Mouse (Mus musculus) lung, adult 2 months (tissue): ENCODE data around the gene Vrk1. TPM values are rescaled to one million over a fixed set of nuclear protein-coding genes. Genes with fewer than 3 reads are reported as not detected.

ENCODE experiments used
- DNase-seq: peaks from one replicate; pipeline ENCODE4 v3.0.0; 2022
- H3K4me1 ChIP-seq: fragments of 200-500 bp; 2 replicates; pipeline ENCODE4 v1.6.1; 2011; ENCODE audit warnings: low read length; ENCODE audit not compliant: control insufficient read depth, insufficient read depth
- H3K4me3 ChIP-seq: fragments of 200-500 bp; replicated peaks from 2 replicates; pipeline ENCODE3; 2011; ENCODE audit warnings: low read depth, mild to moderate bottlenecking, control low read depth, low read length; ENCODE audit errors: extremely low read depth
- CTCF ChIP-seq: fragments of 200-500 bp; IDR thresholded peaks from 2 replicates; pipeline ENCODE4 v1.5.1; 2011; ENCODE audit warnings: mild to moderate bottlenecking, low read length, control low read depth; ENCODE audit not compliant: insufficient read depth
- POLR2A ChIP-seq: fragments of 200-500 bp; IDR thresholded peaks from 2 replicates; pipeline ENCODE4 v1.6.1; 2011; ENCODE audit warnings: low read depth, mild to moderate bottlenecking, control low read depth, low read length, borderline replicate concordance; ENCODE audit errors: extremely low read depth
- WGBS: fragments of 180-500 bp; shearing (Covaris S2); methylation state at CpG from one replicate; pipeline ENCODE4 v1.1.7; 2018; 5-methylcytosine and 5-hydroxymethylcytosine counted together
- polyA plus RNA-seq: library from polyadenylated mRNA; depleted of rRNA; stranded (reverse); fragments of >200 nt; gene quantifications from 2 replicates; pipeline ENCODE4 v1.2.3, GENCODE M21; 2012; rRNA removed

Gene Vrk1
- polyA plus RNA-seq, 1 experiment: 7.9 TPM

DNA sequence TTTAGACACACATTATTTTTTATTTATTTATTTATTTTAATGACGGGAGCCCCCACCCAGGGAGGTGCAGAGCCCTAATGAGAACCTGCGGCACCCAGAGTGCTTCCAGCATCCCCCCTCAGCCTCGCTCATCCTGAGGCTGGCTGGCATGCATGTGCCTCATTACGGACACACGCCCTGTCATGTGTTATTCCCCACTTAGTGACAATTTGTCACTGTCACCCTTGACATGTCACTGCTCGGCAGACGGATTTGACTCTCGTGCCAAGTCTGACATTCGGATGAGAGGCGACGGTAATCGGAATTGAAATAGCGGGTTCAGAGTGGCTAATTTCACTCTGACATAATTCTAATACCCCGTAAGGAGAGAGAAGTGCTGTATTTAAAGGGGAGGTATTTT, 97.2 kb downstream of the Vrk1 start:
- DNase-seq: no peak
- Histone ChIP-seq H3K4me3 (no peak overlapping the region), H3K4me1 (no peaks in the 10 kb centered on the region)
- 86% methylated on average over 14 of the region's 14 CpGs for WGBS
- TF ChIP-seq POLR2A (no peak), CTCF (no peak)

DNA sequence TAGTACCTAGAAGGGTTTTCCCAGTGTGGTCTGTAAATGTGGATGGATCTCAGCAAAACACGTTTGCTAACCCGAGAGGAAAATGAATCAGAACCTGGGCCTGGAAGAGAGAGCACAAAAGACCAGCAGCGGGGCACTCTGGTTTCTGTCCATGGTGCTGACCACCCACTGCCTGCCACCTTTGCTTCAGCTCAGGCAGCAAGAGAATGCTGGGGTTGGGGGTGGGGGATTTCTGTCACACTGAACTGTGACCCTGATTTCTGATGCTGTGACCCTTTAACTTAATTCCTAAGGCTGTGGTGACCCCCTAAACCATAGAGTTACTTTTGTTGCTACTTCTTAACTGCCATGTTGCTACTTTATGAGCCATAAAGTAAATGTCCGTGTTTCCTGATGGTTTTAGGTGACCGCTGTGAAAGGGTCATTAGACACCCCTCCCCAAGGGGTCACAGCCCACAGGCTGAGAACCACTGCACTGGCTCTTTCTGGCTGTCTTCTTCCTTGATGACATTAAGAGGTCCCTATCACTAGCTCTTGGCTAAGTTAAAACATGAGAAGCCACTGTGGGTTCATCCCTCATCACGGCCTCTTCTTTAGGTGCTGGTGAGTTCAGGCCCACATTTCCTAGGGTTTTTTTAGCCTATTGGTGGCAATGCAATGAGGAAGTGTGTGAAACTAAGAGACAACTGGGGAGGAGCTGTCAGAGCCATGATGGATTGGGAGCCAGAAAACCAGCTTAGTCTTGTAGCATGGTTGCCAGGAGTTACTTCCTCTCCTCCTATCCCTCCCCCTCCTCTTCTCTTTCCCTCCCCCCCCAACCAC, 105.3 kb downstream of the Vrk1 start:
- Histone ChIP-seq H3K4me1 (no peaks in the 10 kb centered on the region), H3K4me3 (no peak overlapping the region)
- DNase-seq: peak; percentile 5
- TF ChIP-seq POLR2A: no peak
- no peak for TF ChIP-seq CTCF
- 27% methylated on average over 6 of the region's 6 CpGs for WGBS

DNA sequence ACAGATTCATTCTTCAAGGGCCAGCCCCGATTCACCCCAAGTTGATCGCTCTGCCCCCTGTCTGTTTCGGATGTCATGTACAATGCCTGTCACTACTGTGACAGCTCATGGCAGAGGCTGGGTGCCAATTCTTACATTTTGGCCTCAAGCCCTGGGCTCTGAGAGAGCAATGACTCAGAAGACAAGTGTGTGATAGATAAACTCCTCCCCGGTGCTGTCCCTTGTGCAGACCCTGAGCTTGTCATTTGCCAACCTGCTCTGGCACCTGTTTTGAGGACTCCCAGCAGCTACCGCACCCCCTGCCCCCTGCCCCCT, 105.8 kb downstream of the Vrk1 start:
- no peak for TF ChIP-seq POLR2A
- no peak for TF ChIP-seq CTCF
- DNase-seq: no peak
- WGBS: 44% methylated on average over 5 of the region's 5 CpGs
- Histone ChIP-seq H3K4me3 (no peak overlapping the region), H3K4me1 (no peaks in the 10 kb centered on the region)

DNA sequence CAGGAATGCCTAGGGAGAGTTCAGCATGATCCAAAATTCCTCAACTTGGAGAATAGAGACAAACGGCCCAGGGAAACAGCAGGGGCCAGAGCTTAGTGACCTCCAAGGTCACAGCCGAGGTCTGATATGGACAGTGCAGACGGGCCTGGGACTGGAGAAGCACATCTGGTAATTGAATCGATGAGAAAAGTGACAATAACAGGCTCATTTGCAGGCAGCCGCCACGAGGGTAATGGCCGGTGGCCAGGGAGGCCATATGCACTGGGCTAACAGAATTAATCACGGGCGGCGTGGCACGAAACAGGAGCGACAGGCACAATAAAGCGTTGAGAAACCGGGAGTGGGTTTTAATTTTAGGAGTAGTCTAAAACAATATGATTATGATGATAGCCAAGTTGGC, 113.2 kb downstream of the Vrk1 start:
- no peak for TF ChIP-seq POLR2A
- no peak for TF ChIP-seq CTCF
- H3K4me1 ChIP-seq: no peaks in the 10 kb centered on the region
- WGBS: 70% methylated on average over 14 of the region's 14 CpGs

DNA sequence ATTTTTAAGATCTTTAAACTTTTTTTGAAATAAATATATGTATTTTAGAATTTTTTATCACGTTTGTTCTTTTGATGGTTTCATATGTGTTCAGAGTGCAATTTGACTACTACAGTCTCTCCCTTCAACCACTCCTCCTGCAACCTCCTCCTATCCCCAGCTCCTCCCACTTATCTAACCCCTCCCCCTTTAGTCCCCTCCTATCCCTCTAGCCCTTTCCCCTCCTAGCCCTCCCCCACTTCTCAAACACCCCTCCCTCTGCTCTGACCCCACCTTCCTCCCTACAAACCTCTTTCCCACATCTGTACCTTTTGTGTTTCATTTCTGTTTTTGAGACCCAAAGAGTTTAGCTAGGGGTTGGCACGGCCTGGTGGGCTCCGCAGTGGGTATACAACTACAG, 114.6 kb downstream of the Vrk1 start:
- no peak overlapping the region for H3K4me3 ChIP-seq
- DNase-seq: no peak
- TF ChIP-seq CTCF (no peak), POLR2A (no peak)
- H3K4me1 ChIP-seq: no peaks in the 10 kb centered on the region
- 84% methylated on average over 3 of the region's 3 CpGs for WGBS

More for the DNA sequence above, 113.2 kb downstream of the Vrk1 start:
- no peak overlapping the region for H3K4me3 ChIP-seq
- DNase-seq: no peak

Other genes starting within 250 kb of the Vrk1 start
- 40.4 and 51.8 TPM in 2 replicates for gene Papola, start 225.5 kb upstream of the Vrk1 start, polyA plus RNA-seq